ENCODE assay signal across 14 mouse cellular contexts in genomic region chr2:163964606-163965560, GRCm38 (mm10). TPM values are rescaled to one million over a fixed set of nuclear protein-coding genes. Genes with fewer than 3 reads are reported as not detected.
DNase-seq lines count a peak whose midpoint lies in the region; ATAC-seq and TF ChIP-seq lines count a peak whose summit lies in the region.
"Had no signal": no experiment of that assay in that cellular context is flagged by ENCODE, and none has a peak within 500 bp of the region (broad histone marks: within the 10 kb centered on the region; RNA-seq: fewer than 3 reads in every experiment).

No protein-coding gene starts in this region.

- H3K27me3 ChIP-seq in hindbrain, postnatal 0 days (ENCODE audit: insufficient read depth, low read length): no peaks in the 10 kb centered on the region
- H3K27me3 ChIP-seq in hindbrain, embryonic 16.5 days (replicated peaks; ENCODE audit: control insufficient read depth, insufficient read depth, low read length): no peaks in the 10 kb centered on the region
- no peaks in the 10 kb centered on the region for H3K27me3 ChIP-seq in cerebellum, adult 2 months (ENCODE audit: control insufficient read depth, insufficient read depth, low read length)
- H3K27me3 ChIP-seq in intestine, embryonic 16.5 days (replicated peaks; ENCODE audit: control insufficient read depth, insufficient read depth, low read length): no peaks in the 10 kb centered on the region
- H3K27me3 ChIP-seq in forebrain, embryonic 13.5 days: no peaks in the 10 kb centered on the region
- H3K27me3 ChIP-seq: embryonic facial prominence, embryonic 13.5 days had no signal

- H3K4me1 ChIP-seq in hindbrain, postnatal 0 days (ENCODE audit: insufficient read depth, low read length): no peaks in the 10 kb centered on the region
- H3K4me1 ChIP-seq in hindbrain, embryonic 16.5 days (ENCODE audit: control insufficient read depth, insufficient read depth, low read depth, low read length): peaks cover 2% of the 10 kb centered on the region; the same call in 1 of the 2 replicates
- peaks cover 23% of the 10 kb centered on the region; the same call in 1 of the 2 replicates for H3K4me1 ChIP-seq in cerebellum, adult 2 months (ENCODE audit: control insufficient read depth, insufficient read depth, low read length)
- no peaks in the 10 kb centered on the region for H3K4me1 ChIP-seq in intestine, embryonic 16.5 days (ENCODE audit: control insufficient read depth, insufficient read depth, low read length)
- no peaks in the 10 kb centered on the region for H3K4me1 ChIP-seq in forebrain, embryonic 13.5 days
- H3K4me1 ChIP-seq: embryonic facial prominence, embryonic 13.5 days had no signal

- DNase-seq in hindbrain, postnatal 0 days (ENCODE audit: low spot score): peak; percentile 42
- DNase-seq in ZHBTc4 (ENCODE audit: low read depth, low spot score): peak; percentile 29
- peak; percentile 91 to 98 for DNase-seq in cerebellum, adult 2 months
- DNase-seq in lung, postnatal 14 days: peak; percentile 37
- no peak for DNase-seq in right cerebral cortex, adult 18-20 months
- DNase-seq: gastrocnemius, postnatal 36 days; kidney, postnatal 25 days; thymus, postnatal 36 days had no signal

- H3K36me3 ChIP-seq in hindbrain, postnatal 0 days (ENCODE audit: insufficient read depth, low read length): no peaks in the 10 kb centered on the region
- H3K36me3 ChIP-seq in hindbrain, embryonic 16.5 days (ENCODE audit: control insufficient read depth, insufficient read depth, low read length): no peaks in the 10 kb centered on the region
- no peaks in the 10 kb centered on the region for H3K36me3 ChIP-seq in intestine, embryonic 16.5 days (ENCODE audit: control insufficient read depth, insufficient read depth, low read length)
- no peaks in the 10 kb centered on the region for H3K36me3 ChIP-seq in forebrain, embryonic 13.5 days (ENCODE audit: poor library complexity, severe bottlenecking)
- H3K36me3 ChIP-seq: embryonic facial prominence, embryonic 13.5 days had no signal

- no peak for TF ChIP-seq CTCF in hindbrain, postnatal 0 days (IDR thresholded peaks at IDR 0.05; ENCODE audit: low read depth)
- TF ChIP-seq CTCF in cerebellum, adult 2 months (IDR thresholded peaks at IDR 0.05; ENCODE audit: borderline replicate concordance, insufficient read depth, low read depth, low read length): no peak

- no peak overlapping the region for H3K4me3 ChIP-seq in hindbrain, postnatal 0 days (ENCODE audit: low read length)
- H3K4me3 ChIP-seq in hindbrain, embryonic 16.5 days (ENCODE audit: low read length): no peak overlapping the region
- peak overlapping the region; percentile 2 for H3K4me3 ChIP-seq in cerebellum, adult 2 months (replicated peaks; ENCODE audit: insufficient read depth, low read depth, low read length)
- H3K4me3 ChIP-seq in intestine, embryonic 16.5 days (ENCODE audit: low read length): no peak overlapping the region
- no peak overlapping the region for H3K4me3 ChIP-seq in forebrain, embryonic 13.5 days
- H3K4me3 ChIP-seq: embryonic facial prominence, embryonic 13.5 days had no signal

- peak; percentile 51; the same call in 1 of the 2 replicates for ATAC-seq in hindbrain, postnatal 0 days
- no peak for ATAC-seq in hindbrain, embryonic 16.5 days
- ATAC-seq in intestine, embryonic 16.5 days: no peak
- ATAC-seq in forebrain, embryonic 13.5 days: no peak
- ATAC-seq: activated CD4-positive, CD25-positive, alpha-beta regulatory T cell, adult 4 months; CD4-positive, CD25-positive, alpha-beta regulatory T cell, adult 4 months had no signal

- 49% methylated on average over 19 of the region's 19 CpGs for WGBS in hindbrain, postnatal 0 days
- WGBS in hindbrain, embryonic 16.5 days: 60% methylated on average over 19 of the region's 19 CpGs
- 9% methylated on average over 17 of the region's 19 CpGs for WGBS in cerebellum, adult 2 months
- 59% methylated on average over 18 of the region's 19 CpGs for WGBS in intestine, embryonic 16.5 days
- 75% methylated on average over 17 of the region's 19 CpGs for WGBS in forebrain, embryonic 13.5 days

- H3K9ac ChIP-seq in hindbrain, postnatal 0 days (replicated peaks; ENCODE audit: low read length): no peak overlapping the region
- H3K9ac ChIP-seq in hindbrain, embryonic 16.5 days (ENCODE audit: low read depth, low read length): no peak overlapping the region; the same call in 1 of the 2 replicates
- H3K9ac ChIP-seq in intestine, embryonic 16.5 days (ENCODE audit: low read depth, low read length): no peak overlapping the region
- H3K9ac ChIP-seq in forebrain, embryonic 13.5 days: no peak overlapping the region
- H3K9ac ChIP-seq: embryonic facial prominence, embryonic 13.5 days had no signal

- TF ChIP-seq POLR2A in cerebellum, adult 2 months (IDR thresholded peaks at IDR 0.05; ENCODE audit: borderline replicate concordance, insufficient read depth, low read length): no peak

- no peaks in the 10 kb centered on the region for H3K9me3 ChIP-seq in hindbrain, postnatal 0 days (ENCODE audit: low read length)
- H3K9me3 ChIP-seq in hindbrain, embryonic 16.5 days (ENCODE audit: control insufficient read depth, low read length): no peaks in the 10 kb centered on the region
- H3K9me3 ChIP-seq in intestine, embryonic 16.5 days (ENCODE audit: control insufficient read depth, low read length): no peaks in the 10 kb centered on the region
- H3K9me3 ChIP-seq in forebrain, embryonic 13.5 days (replicated peaks): no peaks in the 10 kb centered on the region
- H3K9me3 ChIP-seq: embryonic facial prominence, embryonic 13.5 days had no signal

- no peak overlapping the region for H3K4me2 ChIP-seq in hindbrain, postnatal 0 days (ENCODE audit: low read depth, low read length)
- no peak overlapping the region for H3K4me2 ChIP-seq in hindbrain, embryonic 16.5 days (ENCODE audit: low read length)
- no peak overlapping the region for H3K4me2 ChIP-seq in intestine, embryonic 16.5 days (ENCODE audit: low read depth, low read length)
- H3K4me2 ChIP-seq in forebrain, embryonic 13.5 days: no peak overlapping the region
- H3K4me2 ChIP-seq: embryonic facial prominence, embryonic 13.5 days had no signal

- no peak overlapping the region for H3K27ac ChIP-seq in hindbrain, postnatal 0 days
- H3K27ac ChIP-seq in hindbrain, embryonic 16.5 days (ENCODE audit: low read depth, low read length): no peak overlapping the region
- peak overlapping the region; percentile 75 for H3K27ac ChIP-seq in cerebellum, adult 2 months (ENCODE audit: insufficient read depth, low read length)
- H3K27ac ChIP-seq in intestine, embryonic 16.5 days (ENCODE audit: low read length): no peak overlapping the region
- H3K27ac ChIP-seq in forebrain, embryonic 13.5 days: no peak overlapping the region

RNA-seq across cellular contexts. Expression of gene Ywhab, which starts 29.9 kb away (rescaled TPM):
- total RNA-seq in hindbrain, postnatal 0 days (2014; rRNA removed): 131 and 134 TPM in 2 replicates
- polyA plus RNA-seq in hindbrain, postnatal 0 days (2015; fragmentation: Nextera tagmentation; extraction: Ambion mirVana): 583 and 590 TPM in 2 replicates
- polyA plus RNA-seq in hindbrain, embryonic 16.5 days (2015; fragmentation: Nextera tagmentation; extraction: Ambion mirVana): 507 and 529 TPM in 2 replicates
- 231 and 250 TPM in 2 replicates for polyA plus RNA-seq in cerebellum, adult 2 months (2012; rRNA removed)
- polyA plus RNA-seq in intestine, embryonic 16.5 days (2015; fragmentation: Nextera tagmentation; extraction: Ambion mirVana): 233 and 238 TPM in 2 replicates
- 361 and 370 TPM in 2 replicates for polyA plus RNA-seq in forebrain, embryonic 13.5 days (2015; fragmentation: Nextera tagmentation; extraction: Ambion mirVana)

RNA-seq across cellular contexts. Expression of gene Rims4, which starts 46.4 kb away (rescaled TPM):
- total RNA-seq in hindbrain, postnatal 0 days (2014; rRNA removed): 76.7 and 81.0 TPM in 2 replicates
- polyA plus RNA-seq in hindbrain, postnatal 0 days (2015; fragmentation: Nextera tagmentation; extraction: Ambion mirVana): 16.7 and 19.6 TPM in 2 replicates
- 7.9 and 16.6 TPM in 2 replicates for polyA plus RNA-seq in hindbrain, embryonic 16.5 days (2015; fragmentation: Nextera tagmentation; extraction: Ambion mirVana)
- polyA plus RNA-seq in cerebellum, adult 2 months (2012; rRNA removed): 30.3 and 35.1 TPM in 2 replicates
- polyA plus RNA-seq in intestine, embryonic 16.5 days (2015; fragmentation: Nextera tagmentation; extraction: Ambion mirVana): 0.23 and 0.35 TPM in 2 replicates
- 2.5 and 3.0 TPM in 2 replicates for polyA plus RNA-seq in forebrain, embryonic 13.5 days (2015; fragmentation: Nextera tagmentation; extraction: Ambion mirVana)
- polyA plus RNA-seq: activated CD4-positive, CD25-positive, alpha-beta regulatory T cell, adult 4 months; CD4-positive, CD25-positive, alpha-beta regulatory T cell, adult 4 months had no signal
